Mouse (Mus musculus) megakaryocyte, embryonic 14.5 days (primary cell): ENCODE results near the gene Ldha. TPM values are rescaled to one million over a fixed set of nuclear protein-coding genes. Genes with fewer than 3 reads are reported as not detected.
"Not testable (repeated sequence)": the region's sequence is repeated elsewhere in the genome, so short reads cannot be mapped to it uniquely, and the experiment has no call there.

Source experiments
- H3K27me3 ChIP-seq: replicated peaks from 2 replicates; pipeline ENCODE3; 2012; ENCODE audit warnings: inconsistent platforms
- H3K36me3 ChIP-seq: replicated peaks from 2 replicates; pipeline ENCODE3; 2012; ENCODE audit warnings: low read length, inconsistent platforms, mixed read lengths
- H3K4me1 ChIP-seq: 2 replicates; pipeline ENCODE4 v1.6.1; 2012; ENCODE audit warnings: inconsistent platforms
- H3K4me3 ChIP-seq: replicated peaks from 2 replicates; pipeline ENCODE3; 2012; ENCODE audit warnings: moderate library complexity, mild to moderate bottlenecking, inconsistent platforms
- H3K9me3 ChIP-seq: 2 replicates; pipeline ENCODE4 v1.6.1; 2012; ENCODE audit warnings: inconsistent platforms
- FLI1 ChIP-seq: IDR thresholded peaks from 2 replicates; pipeline ENCODE4 v1.6.1; 2012; ENCODE audit warnings: low read length, inconsistent platforms, mixed read lengths
- GATA1 ChIP-seq: IDR thresholded peaks from 3 replicates; pipeline ENCODE4 v1.6.1; 2012; ENCODE audit warnings: mixed read lengths, low read length, inconsistent platforms, borderline replicate concordance
- polyA plus RNA-seq: library from polyadenylated mRNA; stranded (reverse); fragments of >175 nt; gene quantifications from 2 replicates; pipeline ENCODE4 v1.2.3, GENCODE M21; 2012; ENCODE audit warnings: low replicate concordance; ENCODE audit not compliant: insufficient read depth

Gene Ldha
- polyA plus RNA-seq, 1 experiment = 1,655 TPM

GRCm38 (mm10) chr7:46827046-46827802 is 14.1 kb upstream of the Ldha start:
- no peak overlapping the region for H3K4me3 ChIP-seq
- no peak for TF ChIP-seq GATA1
- no peak for TF ChIP-seq FLI1

GRCm38 (mm10) chr7:46827803-46828184 is 13.5 kb upstream of the Ldha start:
- Histone ChIP-seq H3K4me3 (no peak overlapping the region), H3K27me3 (no peaks in the 10 kb centered on the region), H3K9me3 (no peaks in the 10 kb centered on the region), H3K4me1 (peaks cover 82% of the 10 kb centered on the region), H3K36me3 (peaks cover 20% of the 10 kb centered on the region)
- TF ChIP-seq GATA1 (no peak), FLI1 (no peak)

More at GRCm38 (mm10) chr7:46827046-46827802, 14.1 kb upstream of the Ldha start:
- H3K27me3 ChIP-seq = no peaks in the 10 kb centered on the region
- H3K36me3 ChIP-seq = peaks cover 25% of the 10 kb centered on the region
- peaks cover 82% of the 10 kb centered on the region for H3K4me1 ChIP-seq
- no peaks in the 10 kb centered on the region for H3K9me3 ChIP-seq

DNA sequence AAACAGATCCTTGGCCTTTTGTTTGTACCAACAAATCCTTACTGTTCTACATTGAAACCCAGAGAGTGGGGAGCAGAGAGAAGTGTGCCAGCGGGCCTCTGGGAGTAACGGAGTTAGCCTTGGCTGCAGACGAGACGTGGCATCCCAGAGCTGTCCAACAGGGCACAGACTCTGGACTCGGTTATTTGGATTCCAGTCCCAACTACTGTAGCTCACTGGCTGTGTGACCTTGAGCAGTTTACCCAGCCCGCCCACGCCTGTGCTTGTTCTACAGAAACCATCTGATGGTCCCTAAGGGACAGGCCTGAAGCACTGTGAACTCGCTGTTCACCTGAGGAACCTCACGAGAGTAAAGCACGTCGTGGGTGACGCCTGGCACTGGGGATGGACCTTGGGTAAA is 11.4 kb upstream of the Ldha start:
- Histone ChIP-seq H3K27me3 (no peaks in the 10 kb centered on the region), H3K4me3 (no peak overlapping the region), H3K36me3 (peaks cover 2% of the 10 kb centered on the region), H3K4me1 (peaks cover 92% of the 10 kb centered on the region), H3K9me3 (no peaks in the 10 kb centered on the region)
- TF ChIP-seq GATA1 (no peak), FLI1 (no peak)

DNA sequence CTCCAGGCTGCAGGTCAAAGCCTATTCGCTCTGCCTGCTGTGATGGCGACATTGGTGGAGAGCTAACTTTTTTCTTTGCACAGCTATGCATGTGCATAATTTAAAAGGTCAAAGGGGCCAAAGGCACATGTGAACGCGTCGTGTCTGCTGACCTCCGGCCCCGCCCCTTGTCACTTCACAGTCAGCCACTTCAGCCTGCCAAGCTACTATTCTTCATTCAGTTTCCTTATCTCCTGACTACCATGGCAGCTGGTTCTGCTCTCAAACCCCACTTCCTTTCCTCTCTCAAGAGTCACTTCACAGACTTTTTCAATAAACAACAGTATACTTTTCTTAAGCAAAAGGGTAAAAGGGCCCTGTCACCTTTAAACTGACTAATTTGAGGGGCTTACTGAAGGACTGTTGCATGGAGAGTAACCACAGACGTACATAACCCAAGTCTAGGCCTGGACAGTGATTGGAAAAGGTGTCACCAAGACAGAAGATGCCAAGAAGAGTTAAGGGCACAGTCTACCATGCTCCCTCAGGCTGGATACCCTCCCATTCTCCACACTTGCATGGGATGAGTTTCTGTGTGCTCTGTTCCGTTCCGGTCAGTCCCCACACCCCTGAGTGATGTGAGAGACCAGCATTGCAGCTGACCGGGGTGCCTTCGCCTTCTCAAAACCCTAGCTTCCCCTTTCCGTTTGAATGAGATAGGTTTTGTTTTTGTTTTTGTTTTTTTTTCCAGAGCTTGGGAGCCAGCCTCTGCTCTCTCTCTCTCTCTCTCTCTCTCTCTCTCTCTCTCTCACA is 10.3 kb upstream of the Ldha start:
- H3K4me1 ChIP-seq = peaks cover 94% of the 10 kb centered on the region
- no peaks in the 10 kb centered on the region for H3K27me3 ChIP-seq
- TF ChIP-seq FLI1 (no peak), GATA1 (peak; percentile 79; the same call in 2 of the 3 replicates)
- no peaks in the 10 kb centered on the region for H3K9me3 ChIP-seq
- H3K36me3 ChIP-seq = no peaks in the 10 kb centered on the region
- peak overlapping the region; percentile 90 for H3K4me3 ChIP-seq

GRCm38 (mm10) chr7:46831693-46832092 is 9.6 kb upstream of the Ldha start:
- TF ChIP-seq GATA1 (no peak), FLI1 (no peak)
- H3K9me3 ChIP-seq = no peaks in the 10 kb centered on the region
- H3K4me3 ChIP-seq = peak overlapping the region; percentile 86
- no peaks in the 10 kb centered on the region for H3K36me3 ChIP-seq
- peaks cover 97% of the 10 kb centered on the region for H3K4me1 ChIP-seq
- H3K27me3 ChIP-seq = no peaks in the 10 kb centered on the region

GRCm38 (mm10) chr7:46832112-46832810 is 9.0 kb upstream of the Ldha start:
- not testable (repeated sequence) for H3K27me3 ChIP-seq, H3K9me3 ChIP-seq, H3K36me3 ChIP-seq
- Histone ChIP-seq H3K4me1 (peaks cover 99% of the 10 kb centered on the region), H3K4me3 (peak overlapping the region; percentile 14)

- peaks cover 99% of the 10 kb centered on the region for H3K4me1 ChIP-seq
- peak overlapping the region; percentile 82 for H3K4me3 ChIP-seq
- no peaks in the 10 kb centered on the region for H3K9me3 ChIP-seq
- no peaks in the 10 kb centered on the region for H3K36me3 ChIP-seq
- H3K27me3 ChIP-seq = no peaks in the 10 kb centered on the region
- peak; percentile 16; the same call in 1 of the 3 replicates for TF ChIP-seq GATA1
- no peak for TF ChIP-seq FLI1
These were observed 8.0 kb upstream of the Ldha start for GRCm38 (mm10) chr7:46833266-46833665.

- Histone ChIP-seq H3K9me3 (no peaks in the 10 kb centered on the region), H3K4me3 (peak overlapping the region; percentile 82), H3K36me3 (no peaks in the 10 kb centered on the region), H3K4me1 (peaks cover 100% of the 10 kb centered on the region), H3K27me3 (no peaks in the 10 kb centered on the region)
- no peak for TF ChIP-seq GATA1
- TF ChIP-seq FLI1 = no peak
These were observed 7.5 kb upstream of the Ldha start for GRCm38 (mm10) chr7:46833670-46834255.

- Histone ChIP-seq H3K27me3 (no peaks in the 10 kb centered on the region), H3K9me3 (no peaks in the 10 kb centered on the region), H3K4me1 (peaks cover 100% of the 10 kb centered on the region), H3K4me3 (no peak overlapping the region), H3K36me3 (no peaks in the 10 kb centered on the region)
- TF ChIP-seq GATA1 = no peak
- no peak for TF ChIP-seq FLI1
These were observed 6.2 kb upstream of the Ldha start for GRCm38 (mm10) chr7:46834994-46835610.
